In the genomic region with DNA sequence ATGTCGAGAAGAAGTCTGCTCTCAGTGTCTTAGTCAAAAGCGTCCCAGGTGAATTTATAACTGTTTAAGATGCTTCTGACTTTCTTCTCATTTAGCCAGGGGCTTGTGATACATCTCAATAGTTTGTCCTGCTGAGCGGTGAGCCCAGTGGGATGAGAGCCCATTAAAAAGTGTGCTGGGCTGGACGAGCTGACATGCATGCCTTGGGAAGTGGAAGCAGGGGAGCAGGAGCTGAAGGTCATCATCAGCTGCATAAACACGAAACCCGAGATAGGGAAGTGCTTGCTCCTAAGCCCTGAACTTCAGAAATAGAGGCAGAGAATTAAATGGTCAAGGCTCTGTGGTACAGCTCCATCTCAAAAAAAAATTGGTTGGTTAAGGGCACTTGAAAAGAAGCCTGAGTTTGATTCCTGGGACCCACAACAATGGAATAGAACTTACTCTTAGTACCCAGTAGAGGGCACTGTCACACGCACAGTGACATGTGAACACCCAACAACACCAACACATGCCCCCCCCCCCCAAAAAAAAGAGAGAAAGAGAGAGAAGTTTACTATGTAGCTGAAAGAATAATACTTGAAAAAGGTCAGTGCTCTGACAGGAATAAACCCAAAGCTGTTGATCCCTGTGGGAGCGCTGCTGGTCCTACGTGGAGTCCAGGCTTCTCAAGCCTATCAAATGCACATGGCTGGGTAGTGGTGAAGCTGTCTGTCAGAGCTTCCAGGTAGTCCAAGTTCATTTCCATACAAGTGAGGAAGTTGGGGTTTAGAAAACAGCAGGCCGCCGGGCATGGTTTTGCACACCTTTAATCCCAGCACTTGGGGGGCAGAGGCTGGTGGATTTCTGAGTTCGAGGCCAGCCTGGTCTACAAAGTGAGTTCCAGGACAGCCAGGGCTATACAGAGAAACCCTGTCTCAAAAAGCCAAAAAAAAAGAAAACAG, we compare ENCODE assay signal across 8 mouse cellular contexts. TPM values are rescaled to one million over a fixed set of nuclear protein-coding genes. Genes with fewer than 3 reads are reported as not detected.
DNase-seq lines count a peak whose midpoint lies in the region; ATAC-seq and TF ChIP-seq lines count a peak whose summit lies in the region.

No protein-coding gene starts in this region.

- H3K9me3 ChIP-seq in ES-Bruce4 (replicated peaks; ENCODE audit: control insufficient read depth, insufficient read depth, low read length, poor library complexity, severe bottlenecking), result no peaks in the 10 kb centered on the region
- H3K9me3 ChIP-seq in liver, embryonic 16.5 days (replicated peaks; ENCODE audit: control insufficient read depth, low read length), result no peaks in the 10 kb centered on the region

- no peak overlapping the region for H3K4me3 ChIP-seq in ES-Bruce4 (ENCODE audit: low read depth, low read length)
- no peak overlapping the region for H3K4me3 ChIP-seq in brown adipose tissue, adult 24 weeks (ENCODE audit: insufficient read depth, low read depth, low read length)
- H3K4me3 ChIP-seq in liver, embryonic 16.5 days (ENCODE audit: low read depth, low read length), result no peak overlapping the region

- DNase-seq in kidney, postnatal 14 days, result peak; percentile 45
- no peak for DNase-seq in kidney, adult 11 months
- DNase-seq in left cerebral cortex, postnatal 4 days, result no peak
- no peak for DNase-seq in spleen, adult 18-20 months
- no peak for DNase-seq in right cerebral cortex, postnatal 14 days

- peak overlapping the region; percentile 13; the same call in 1 of the 2 replicates for H3K27ac ChIP-seq in ES-Bruce4 (ENCODE audit: insufficient read depth, low read length)
- H3K27ac ChIP-seq in brown adipose tissue, adult 24 weeks (replicated peaks; ENCODE audit: low read depth, low read length), result peak overlapping the region; percentile 40
- H3K27ac ChIP-seq in liver, embryonic 16.5 days (ENCODE audit: low read length), result peak overlapping the region; percentile 38

- TF ChIP-seq CTCF in ES-Bruce4 (IDR thresholded peaks at IDR 0.05; ENCODE audit: low read depth, low read length), result no peak

- no peak overlapping the region for H3K4me2 ChIP-seq in liver, embryonic 16.5 days (ENCODE audit: low read depth, low read length)

- peaks cover 6% of the 10 kb centered on the region for H3K4me1 ChIP-seq in ES-Bruce4 (ENCODE audit: control insufficient read depth, insufficient read depth, low read length)
- no peaks in the 10 kb centered on the region for H3K4me1 ChIP-seq in brown adipose tissue, adult 24 weeks (ENCODE audit: control insufficient read depth, insufficient read depth, insufficient read length, low read length)
- H3K4me1 ChIP-seq in liver, embryonic 16.5 days (ENCODE audit: control insufficient read depth, low read depth, low read length), result peaks cover 16% of the 10 kb centered on the region

- H3K36me3 ChIP-seq in ES-Bruce4 (ENCODE audit: control insufficient read depth, insufficient read depth, low read length, poor library complexity, severe bottlenecking), result peaks cover 58% of the 10 kb centered on the region
- peaks cover 70% of the 10 kb centered on the region for H3K36me3 ChIP-seq in liver, embryonic 16.5 days (ENCODE audit: control insufficient read depth, insufficient read depth)

- ATAC-seq in liver, embryonic 16.5 days (ENCODE audit: low read depth), result no peak

- H3K27me3 ChIP-seq in ES-Bruce4 (ENCODE audit: control insufficient read depth, insufficient read depth, low read length, poor library complexity, severe bottlenecking), result no peaks in the 10 kb centered on the region
- no peaks in the 10 kb centered on the region for H3K27me3 ChIP-seq in liver, embryonic 16.5 days (ENCODE audit: control insufficient read depth, insufficient read depth, low read depth, low read length)

- 68% methylated on average over 12 of the region's 12 CpGs for WGBS in liver, embryonic 16.5 days (ENCODE audit: insufficient replicate concordance)

- no peak overlapping the region for H3K9ac ChIP-seq in ES-Bruce4 (ENCODE audit: low read depth, poor library complexity, severe bottlenecking)
- H3K9ac ChIP-seq in liver, embryonic 16.5 days (ENCODE audit: low read depth, low read length), result no peak overlapping the region

- TF ChIP-seq POLR2A in ES-Bruce4 (IDR thresholded peaks at IDR 0.05; ENCODE audit: insufficient read depth, low read length), result no peak

- intact Hi-C loops in left cerebral cortex, postnatal 4 days (cut with DNase I), result no loop called here

- no peak for TF ChIP-seq EP300 in ES-Bruce4 (IDR thresholded peaks at IDR 0.05; ENCODE audit: insufficient read depth, low read depth, low read length)

RNA-seq across cellular contexts. Expression of gene Ensa, which starts 8.1 kb away (rescaled TPM):
- 67.4 and 68.5 TPM in 2 replicates for polyA plus RNA-seq in ES-Bruce4 (2011; ENCODE audit: insufficient read depth, insufficient read length, low read depth, missing spikeins)
- 38.4 and 51.4 TPM in 2 replicates for polyA plus RNA-seq in brown adipose tissue, adult 24 weeks (2012; ENCODE audit: insufficient read depth, insufficient read length, missing spikeins)
- polyA plus RNA-seq in liver, embryonic 16.5 days (2015; fragmentation: Nextera tagmentation; extraction: Ambion mirVana), result 32.8 and 33.4 TPM in 2 replicates
- 100 to 1,000 TPM; 135 to 145 TPM for total RNA-seq in left cerebral cortex, postnatal 4 days (2021)

RNA-seq across cellular contexts. Expression of gene Mcl1, which starts 25.7 kb away (rescaled TPM):
- 247 and 264 TPM in 2 replicates for polyA plus RNA-seq in ES-Bruce4 (2011; ENCODE audit: insufficient read depth, insufficient read length, low read depth, missing spikeins)
- polyA plus RNA-seq in brown adipose tissue, adult 24 weeks (2012; ENCODE audit: insufficient read depth, insufficient read length, missing spikeins), result 56.1 and 61.6 TPM in 2 replicates
- polyA plus RNA-seq in liver, embryonic 16.5 days (2015; fragmentation: Nextera tagmentation; extraction: Ambion mirVana), result 11.1 and 14.5 TPM in 2 replicates
- 10 to 100 TPM; 76.4 to 80.1 TPM for total RNA-seq in left cerebral cortex, postnatal 4 days (2021)

RNA-seq across cellular contexts. Expression of gene Golph3l, which starts 44.2 kb away (rescaled TPM):
- 39.0 and 40.7 TPM in 2 replicates for polyA plus RNA-seq in ES-Bruce4 (2011; ENCODE audit: insufficient read depth, insufficient read length, low read depth, missing spikeins)
- polyA plus RNA-seq in brown adipose tissue, adult 24 weeks (2012; ENCODE audit: insufficient read depth, insufficient read length, missing spikeins), result 20.1 and 20.4 TPM in 2 replicates
- polyA plus RNA-seq in liver, embryonic 16.5 days (2015; fragmentation: Nextera tagmentation; extraction: Ambion mirVana), result 31.4 and 33.2 TPM in 2 replicates
- 10 to 100 TPM; 18.2 to 19.3 TPM for total RNA-seq in left cerebral cortex, postnatal 4 days (2021)

RNA-seq across cellular contexts. Expression of gene Adamtsl4, which starts 54.8 kb away (rescaled TPM):
- polyA plus RNA-seq in ES-Bruce4 (2011; ENCODE audit: insufficient read depth, insufficient read length, low read depth, missing spikeins), result 6.9 and 10.1 TPM in 2 replicates
- polyA plus RNA-seq in brown adipose tissue, adult 24 weeks (2012; ENCODE audit: insufficient read depth, insufficient read length, missing spikeins), result 2.5 and 6.6 TPM in 2 replicates
- 0.74 and 0.83 TPM in 2 replicates for polyA plus RNA-seq in liver, embryonic 16.5 days (2015; fragmentation: Nextera tagmentation; extraction: Ambion mirVana)
- total RNA-seq in left cerebral cortex, postnatal 4 days (2021), result 1 to 10 TPM; 1.4 to 1.9 TPM
